9 mouse cellular contexts compared by ENCODE assay signal in the genomic region with DNA sequence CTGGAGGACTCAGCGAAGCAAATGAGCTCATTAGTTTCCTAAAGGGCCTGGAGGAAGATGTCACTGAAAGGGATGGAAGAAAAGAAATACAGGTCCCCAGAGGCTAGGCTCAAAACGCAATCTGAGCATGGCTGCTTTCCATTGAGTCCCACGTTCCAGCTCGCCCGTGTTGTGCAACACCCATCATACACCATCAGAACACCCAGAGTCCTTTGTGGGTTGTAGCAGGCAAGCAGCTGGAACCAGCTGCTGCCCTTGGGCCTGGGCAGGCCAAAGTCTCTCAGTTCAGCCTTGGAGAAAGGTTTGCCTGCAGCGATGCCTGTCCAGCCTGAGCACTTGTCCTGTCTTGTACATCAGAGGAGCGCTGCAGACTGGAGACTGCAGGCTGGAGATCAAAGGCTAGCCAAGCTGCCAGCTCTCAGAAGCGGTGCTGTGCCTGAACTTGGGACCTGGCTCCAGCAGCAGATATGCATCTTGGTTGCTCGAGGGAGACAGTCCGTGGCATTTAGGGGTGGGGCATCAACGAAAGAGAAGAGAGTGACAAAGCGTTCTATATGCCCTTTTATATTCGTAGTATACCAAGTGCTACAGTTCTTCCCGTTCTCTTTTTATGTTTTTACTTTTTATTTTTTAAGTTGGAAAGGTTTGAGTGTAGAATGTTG. TPM values are rescaled to one million over a fixed set of nuclear protein-coding genes. Genes with fewer than 3 reads are reported as not detected.
DNase-seq lines count a peak whose midpoint lies in the region; ATAC-seq and TF ChIP-seq lines count a peak whose summit lies in the region.
"Had no signal": no experiment of that assay in that cellular context is flagged by ENCODE, and none has a peak within 500 bp of the region (broad histone marks: within the 10 kb centered on the region; RNA-seq: fewer than 3 reads in every experiment).

No protein-coding gene starts in this region.

- peak; percentile 88 for ATAC-seq in lung, embryonic 14.5 days (ENCODE audit: insufficient read depth)
- ATAC-seq in erythroid progenitor cell, adult 5-6 weeks (replicated peaks; ENCODE audit: low FRiP score, poor library complexity, severe bottlenecking): no peak

- H3K27ac ChIP-seq in lung, embryonic 14.5 days (ENCODE audit: low read depth): no peak overlapping the region
- no peak overlapping the region for H3K27ac ChIP-seq in thymus, adult 2 months (ENCODE audit: control insufficient read depth, insufficient read depth, low read length)
- H3K27ac ChIP-seq: embryonic facial prominence, embryonic 13.5 days had no signal

- H3K4me2 ChIP-seq in lung, embryonic 14.5 days: no peak overlapping the region
- H3K4me2 ChIP-seq: embryonic facial prominence, embryonic 13.5 days had no signal

- H3K4me3 ChIP-seq in lung, embryonic 14.5 days (ENCODE audit: low read depth, low read length): no peak overlapping the region
- no peak overlapping the region for H3K4me3 ChIP-seq in thymus, adult 2 months (ENCODE audit: control insufficient read depth, insufficient read depth, low read length)
- H3K4me3 ChIP-seq: embryonic facial prominence, embryonic 13.5 days had no signal

- H3K4me1 ChIP-seq in lung, embryonic 14.5 days (ENCODE audit: insufficient read depth): 0 out of 2 replicates have a peak, but pooled peaks cover 2% of the 10 kb centered on the region
- no peaks in the 10 kb centered on the region for H3K4me1 ChIP-seq in thymus, adult 2 months (replicated peaks; ENCODE audit: control insufficient read depth, insufficient read depth, low read length)

- no peak for TF ChIP-seq CTCF in lung, embryonic 14.5 days (IDR thresholded peaks at IDR 0.05; ENCODE audit: low read depth)
- no peak for TF ChIP-seq CTCF in thymus, adult 2 months (IDR thresholded peaks at IDR 0.05; ENCODE audit: borderline replicate concordance, control insufficient read depth, extremely low read depth, insufficient read depth, low read length, poor library complexity)

- no peak for TF ChIP-seq POLR2A in thymus, adult 2 months (IDR thresholded peaks at IDR 0.05; ENCODE audit: control insufficient read depth, extremely low read depth, insufficient read depth, low read length, poor library complexity)

- no peaks in the 10 kb centered on the region for H3K27me3 ChIP-seq in lung, embryonic 14.5 days (ENCODE audit: insufficient read depth, low read length)
- no peaks in the 10 kb centered on the region for H3K27me3 ChIP-seq in thymus, adult 2 months (ENCODE audit: control insufficient read depth, insufficient read depth, low read length)
- H3K27me3 ChIP-seq: embryonic facial prominence, embryonic 13.5 days had no signal

- intact Hi-C loops in heart, postnatal 25 days (cut with DNase I): no loop called here

- peak; percentile 38 for DNase-seq in ovary, adult 18-20 months (ENCODE audit: low spot score)
- DNase-seq in ovary, postnatal 10 days (ENCODE audit: low spot score): no peak
- DNase-seq in heart, postnatal 25 days (ENCODE audit: low spot score): peak; percentile 77
- DNase-seq in lung, embryonic 14.5 days: peak; percentile 80
- no peak for DNase-seq in spleen, postnatal 10 days (ENCODE audit: low spot score in 2 of 2)
- no peak for DNase-seq in thymus, postnatal 14 days
- DNase-seq in thymus, adult 2 months: no peak

- H3K9ac ChIP-seq in lung, embryonic 14.5 days: no peak overlapping the region
- H3K9ac ChIP-seq: embryonic facial prominence, embryonic 13.5 days had no signal

- 0 out of 2 replicates have a peak, but pooled peaks cover 6% of the 10 kb centered on the region for H3K36me3 ChIP-seq in lung, embryonic 14.5 days (ENCODE audit: insufficient read depth)
- H3K36me3 ChIP-seq in thymus, adult 2 months (ENCODE audit: control insufficient read depth, insufficient read depth, low read length): peaks cover under 1% of the 10 kb centered on the region; the same call in 1 of the 2 replicates

- WGBS in lung, embryonic 14.5 days: 63% methylated on average over 14 of the region's 14 CpGs
- 77% methylated on average over 14 of the region's 14 CpGs for WGBS in thymus, adult 2 months

- no peaks in the 10 kb centered on the region for H3K9me3 ChIP-seq in lung, embryonic 14.5 days (ENCODE audit: low read depth, low read length)
- H3K9me3 ChIP-seq: embryonic facial prominence, embryonic 13.5 days had no signal

RNA-seq across cellular contexts. Expression of a gene that starts 15.5 kb away (rescaled TPM):
- total RNA-seq in heart, postnatal 25 days (2021): 10 to 100 TPM; 14.6 to 17.7 TPM
- polyA plus RNA-seq in lung, embryonic 14.5 days (2014; fragmentation: Nextera tagmentation; extraction: Ambion mirVana): 50.9 and 53.5 TPM in 2 replicates
- total RNA-seq in erythroid progenitor cell, adult 5-6 weeks (2015; ENCODE audit: low replicate concordance): 17.3 and 34.4 TPM in 2 replicates
- 21.1 and 27.2 TPM in 2 replicates for total RNA-seq in erythroid progenitor cell, adult 5-6 weeks (2017; ENCODE audit: low replicate concordance)
- 78.4 and 142 TPM in 2 replicates for polyA plus RNA-seq in thymus, adult 2 months (2012; rRNA removed)

Comparison
In these comparisons a context has a peak if more than half of its experiments do, and no peak if none do; other contexts are left out.
1. DNase-seq: peak in ovary, adult 18-20 months (single experiment), heart, postnatal 25 days (single experiment) and lung, embryonic 14.5 days (single experiment); none in ovary, postnatal 10 days (single experiment), spleen, postnatal 10 days (0 of 2), thymus, postnatal 14 days (single experiment) and thymus, adult 2 months (single experiment).